Mouse (Mus musculus) liver, embryonic 14.5 days (tissue): ENCODE results near the gene Mpdz.

ENCODE experiments used
- CTCF ChIP-seq: IDR thresholded peaks from 2 replicates; pipeline ENCODE4 v1.5.1; 2016; ENCODE audit warnings: antibody characterized with exemption, low read depth, control low read depth
- EP300 ChIP-seq: IDR thresholded peaks from 2 replicates; pipeline ENCODE4 v1.6.1; 2016; ENCODE audit warnings: antibody characterized with exemption, low read depth

- TF ChIP-seq CTCF (no peak), EP300 (no peak)
Observed at GRCm38 (mm10) chr4:81458921-81459320, 16.3 kb upstream of the Mpdz start.
